Mouse (Mus musculus): ENCODE results near the gene March4. TPM values are rescaled to one million over a fixed set of nuclear protein-coding genes. Genes with fewer than 3 reads are reported as not detected.

Gene March4
- total and polyA plus RNA-seq, 2 experiments from 2014 or later = 8.0 to 36.4 TPM

GRCm38 (mm10) chr1:72492666-72493065 is 44.1 kb downstream of the March4 start:
- Histone ChIP-seq H3K27ac (ENCODE audit: low read depth, low read length) (no peak overlapping the region), H3K4me3 (ENCODE audit: low read depth, low read length) (no peak overlapping the region), H3K9ac (replicated peaks; ENCODE audit: low read length, poor library complexity, severe bottlenecking) (no peak overlapping the region), H3K9me3 (ENCODE audit: low read length) (no peaks in the 10 kb centered on the region), H3K4me2 (ENCODE audit: low read depth, low read length, poor library complexity, severe bottlenecking) (no peak overlapping the region), H3K36me3 (ENCODE audit: insufficient read depth, low read length) (no peaks in the 10 kb centered on the region), H3K4me1 (ENCODE audit: insufficient read depth, low read length) (0 out of 2 replicates have a peak, but pooled peaks cover 3% of the 10 kb centered on the region), H3K27me3 (ENCODE audit: insufficient read depth, low read length) (no peaks in the 10 kb centered on the region)
- DNase-seq (ENCODE audit: low spot score) (no peak), ATAC-seq (ENCODE audit: low FRiP score) (no peak)
- TF ChIP-seq CTCF (IDR thresholded peaks at IDR 0.05) = no peak
- WGBS = 88% methylated on average over 10 of the region's 10 CpGs

- Histone ChIP-seq H3K4me1 (ENCODE audit: insufficient read depth, low read length) (0 out of 2 replicates have a peak, but pooled peaks cover 3% of the 10 kb centered on the region), H3K27me3 (ENCODE audit: insufficient read depth, low read length) (no peaks in the 10 kb centered on the region), H3K36me3 (ENCODE audit: insufficient read depth, low read length) (no peaks in the 10 kb centered on the region), H3K27ac (ENCODE audit: low read depth, low read length) (no peak overlapping the region), H3K4me2 (ENCODE audit: low read depth, low read length, poor library complexity, severe bottlenecking) (no peak overlapping the region), H3K9ac (replicated peaks; ENCODE audit: low read length, poor library complexity, severe bottlenecking) (no peak overlapping the region), H3K9me3 (ENCODE audit: low read length) (no peaks in the 10 kb centered on the region), H3K4me3 (ENCODE audit: low read depth, low read length) (no peak overlapping the region)
- no peak for ATAC-seq (ENCODE audit: low FRiP score)
- DNase-seq (ENCODE audit: low spot score) = no peak
- 36% methylated on average over 5 of the region's 5 CpGs for WGBS
- no peak for TF ChIP-seq CTCF (IDR thresholded peaks at IDR 0.05)
Observed at GRCm38 (mm10) chr1:72491307-72491706, 45.4 kb downstream of the March4 start.

- ATAC-seq (ENCODE audit: low FRiP score) = no peak
- H3K36me3 ChIP-seq (ENCODE audit: insufficient read depth, low read length) = no peaks in the 10 kb centered on the region
- no peak for TF ChIP-seq CTCF (IDR thresholded peaks at IDR 0.05)
- no peak overlapping the region for H3K4me3 ChIP-seq (ENCODE audit: low read depth, low read length)
- 0 out of 2 replicates have a peak, but pooled peaks cover 3% of the 10 kb centered on the region for H3K4me1 ChIP-seq (ENCODE audit: insufficient read depth, low read length)
- H3K4me2 ChIP-seq (ENCODE audit: low read depth, low read length, poor library complexity, severe bottlenecking) = no peak overlapping the region
- no peak for DNase-seq (ENCODE audit: low spot score)
- no peak overlapping the region for H3K27ac ChIP-seq (ENCODE audit: low read depth, low read length)
- H3K9ac ChIP-seq (replicated peaks; ENCODE audit: low read length, poor library complexity, severe bottlenecking) = no peak overlapping the region
- WGBS = 68% methylated on average over 3 of the region's 3 CpGs
- no peaks in the 10 kb centered on the region for H3K27me3 ChIP-seq (ENCODE audit: insufficient read depth, low read length)
- H3K9me3 ChIP-seq (ENCODE audit: low read length) = no peaks in the 10 kb centered on the region
Observed at GRCm38 (mm10) chr1:72490801-72491200, 45.9 kb downstream of the March4 start.

GRCm38 (mm10) chr1:72490193-72490592 is 46.5 kb downstream of the March4 start:
- no peaks in the 10 kb centered on the region for H3K27me3 ChIP-seq (ENCODE audit: insufficient read depth, low read length)
- H3K9me3 ChIP-seq (ENCODE audit: low read length) = no peaks in the 10 kb centered on the region
- no peak for TF ChIP-seq CTCF (IDR thresholded peaks at IDR 0.05)
- no peaks in the 10 kb centered on the region for H3K36me3 ChIP-seq (ENCODE audit: insufficient read depth, low read length)
- ATAC-seq (ENCODE audit: low FRiP score) = no peak
- H3K4me1 ChIP-seq (ENCODE audit: insufficient read depth, low read length) = 0 out of 2 replicates have a peak, but pooled peaks cover 3% of the 10 kb centered on the region
- no peak overlapping the region for H3K4me2 ChIP-seq (ENCODE audit: low read depth, low read length, poor library complexity, severe bottlenecking)
- H3K9ac ChIP-seq (replicated peaks; ENCODE audit: low read length, poor library complexity, severe bottlenecking) = no peak overlapping the region
- no peak for DNase-seq (ENCODE audit: low spot score)
- 13% methylated on average over 8 of the region's 8 CpGs for WGBS
- no peak overlapping the region for H3K27ac ChIP-seq (ENCODE audit: low read depth, low read length)
- H3K4me3 ChIP-seq (ENCODE audit: low read depth, low read length) = no peak overlapping the region

GRCm38 (mm10) chr1:72476594-72476993 is 60.1 kb downstream of the March4 start:
- no peaks in the 10 kb centered on the region for H3K27me3 ChIP-seq (ENCODE audit: insufficient read depth, low read length)
- no peak overlapping the region for H3K4me2 ChIP-seq (ENCODE audit: low read depth, low read length, poor library complexity, severe bottlenecking)
- H3K9ac ChIP-seq (replicated peaks; ENCODE audit: low read length, poor library complexity, severe bottlenecking) = no peak overlapping the region
- TF ChIP-seq CTCF (IDR thresholded peaks at IDR 0.05) = no peak
- no peak overlapping the region for H3K27ac ChIP-seq (ENCODE audit: low read depth, low read length)
- H3K4me3 ChIP-seq (ENCODE audit: low read depth, low read length) = no peak overlapping the region
- DNase-seq (ENCODE audit: low spot score) = no peak
- no peaks in the 10 kb centered on the region for H3K4me1 ChIP-seq (ENCODE audit: insufficient read depth, low read length)
- no peaks in the 10 kb centered on the region for H3K9me3 ChIP-seq (ENCODE audit: low read length)
- no peaks in the 10 kb centered on the region for H3K36me3 ChIP-seq (ENCODE audit: insufficient read depth, low read length)
- WGBS = 88% methylated on average over 2 of the region's 2 CpGs
- ATAC-seq (ENCODE audit: low FRiP score) = no peak

GRCm38 (mm10) chr1:72469075-72469474 is 67.7 kb downstream of the March4 start:
- no peak overlapping the region for H3K4me2 ChIP-seq (ENCODE audit: low read depth, low read length, poor library complexity, severe bottlenecking)
- no peaks in the 10 kb centered on the region for H3K36me3 ChIP-seq (ENCODE audit: insufficient read depth, low read length)
- no peaks in the 10 kb centered on the region for H3K27me3 ChIP-seq (ENCODE audit: insufficient read depth, low read length)
- H3K9ac ChIP-seq (replicated peaks; ENCODE audit: low read length, poor library complexity, severe bottlenecking) = no peak overlapping the region
- H3K9me3 ChIP-seq (ENCODE audit: low read length) = no peaks in the 10 kb centered on the region
- ATAC-seq (ENCODE audit: low FRiP score) (no peak), DNase-seq (ENCODE audit: low spot score) (no peak)
- no peak for TF ChIP-seq CTCF (IDR thresholded peaks at IDR 0.05)
- no peaks in the 10 kb centered on the region; the same call in 1 of the 2 replicates for H3K4me1 ChIP-seq (ENCODE audit: insufficient read depth, low read length)
- no peak overlapping the region for H3K4me3 ChIP-seq (ENCODE audit: low read depth, low read length)
- 85% methylated on average over 2 of the region's 2 CpGs for WGBS
- no peak overlapping the region for H3K27ac ChIP-seq (ENCODE audit: low read depth, low read length)
